Mouse (Mus musculus): ENCODE data around the gene Stk19.

DNA sequence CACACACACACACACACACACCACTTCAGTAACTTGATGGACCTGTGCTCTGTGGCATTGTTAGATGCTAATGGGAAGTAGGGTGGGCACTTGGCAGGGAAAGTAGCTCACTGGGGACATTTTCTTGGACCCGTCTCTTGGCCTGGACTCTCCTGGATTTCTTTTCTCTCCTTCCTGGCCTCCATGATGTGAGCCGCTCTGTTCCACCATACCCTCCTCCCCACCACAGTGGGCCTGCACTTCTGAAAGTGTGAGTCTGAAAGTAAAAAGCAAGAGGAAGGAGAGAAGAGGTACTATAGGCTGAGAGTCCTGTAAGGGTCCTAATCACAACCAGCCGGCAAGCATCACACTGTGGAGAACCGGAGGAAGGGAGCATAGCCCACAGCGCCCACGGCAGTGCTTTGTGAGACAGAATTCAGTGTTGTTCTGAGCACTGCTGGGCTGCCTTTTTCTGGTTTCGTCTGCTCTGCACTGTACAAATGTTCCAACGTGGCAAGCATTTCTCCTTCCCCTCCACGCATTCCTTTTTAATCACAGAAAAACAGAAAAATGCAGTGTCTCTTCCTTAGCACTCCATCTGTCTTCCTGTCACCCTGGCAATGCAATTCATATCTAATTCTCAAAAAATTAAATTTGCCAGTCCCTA is 58.9 kb downstream of the Stk19 start:
- TF ChIP-seq CTCF (IDR thresholded peaks at IDR 0.05; ENCODE audit: low read depth, low read length) (no peak), POLR2A (IDR thresholded peaks at IDR 0.05; ENCODE audit: extremely low read depth, insufficient read depth, low read length) (no peak)

Data from liver, adult 2 months (tissue).